10 mouse cellular contexts compared by ENCODE assay signal in genomic region chr1:193338363-193338995, GRCm38 (mm10). TPM values are rescaled to one million over a fixed set of nuclear protein-coding genes. Genes with fewer than 3 reads are reported as not detected.
DNase-seq lines count a peak whose midpoint lies in the region; ATAC-seq and TF ChIP-seq lines count a peak whose summit lies in the region.
"Had no signal": no experiment of that assay in that cellular context is flagged by ENCODE, and none has a peak within 500 bp of the region (broad histone marks: within the 10 kb centered on the region; RNA-seq: fewer than 3 reads in every experiment).

No protein-coding gene starts in this region.

- no peak for TF ChIP-seq CTCF in C2C12 (IDR thresholded peaks at IDR 0.05; ENCODE audit: control insufficient read depth, insufficient read depth, insufficient read length)

- DNase-seq in CD8-positive naive resting alpha-beta T cell, adult 2 months (ENCODE audit: low read depth in 2 of 2, low spot score in 2 of 2): peak; percentile 40 to 55
- no peak for DNase-seq in kidney, adult 8-10 months
- DNase-seq in embryo, embryonic 11 days: no peak
- DNase-seq in spleen, postnatal 10 days (ENCODE audit: low spot score in 2 of 2): no peak
- DNase-seq: gastrocnemius, postnatal 14 days; liver, embryonic 13.5 days had no signal

- peaks cover 20% of the 10 kb centered on the region for H3K4me1 ChIP-seq in hindbrain, embryonic 16.5 days (ENCODE audit: control insufficient read depth, insufficient read depth, low read depth, low read length)
- H3K4me1 ChIP-seq in neural tube, embryonic 14.5 days (ENCODE audit: control insufficient read depth, insufficient read depth, low read length): no peaks in the 10 kb centered on the region
- H3K4me1 ChIP-seq: liver, embryonic 13.5 days had no signal

- H3K27me3 ChIP-seq in C2C12 (ENCODE audit: control insufficient read depth, insufficient read depth, insufficient read length): no peaks in the 10 kb centered on the region
- H3K27me3 ChIP-seq in hindbrain, embryonic 16.5 days (replicated peaks; ENCODE audit: control insufficient read depth, insufficient read depth, low read length): no peaks in the 10 kb centered on the region
- no peaks in the 10 kb centered on the region for H3K27me3 ChIP-seq in neural tube, embryonic 14.5 days (ENCODE audit: control insufficient read depth, insufficient read depth, low read length)
- H3K27me3 ChIP-seq: liver, embryonic 13.5 days had no signal

- peak overlapping the region; percentile 1 for H3ac ChIP-seq in C2C12 (ENCODE audit: control insufficient read depth, insufficient read length, low read depth)

- no peaks in the 10 kb centered on the region for H3K79me2 ChIP-seq in C2C12 (ENCODE audit: control insufficient read depth, insufficient read depth)

- no peak overlapping the region for H3K4me2 ChIP-seq in hindbrain, embryonic 16.5 days (ENCODE audit: low read length)
- H3K4me2 ChIP-seq in neural tube, embryonic 14.5 days (ENCODE audit: low read depth, low read length): no peak overlapping the region
- H3K4me2 ChIP-seq: liver, embryonic 13.5 days had no signal

- 66% methylated on average over 9 of the region's 9 CpGs for WGBS in hindbrain, embryonic 16.5 days
- WGBS in neural tube, embryonic 14.5 days: 74% methylated on average over 9 of the region's 9 CpGs

- H3K9ac ChIP-seq in hindbrain, embryonic 16.5 days (ENCODE audit: low read depth, low read length): no peak overlapping the region
- H3K9ac ChIP-seq in neural tube, embryonic 14.5 days (replicated peaks; ENCODE audit: low read depth, low read length): 0 out of 2 replicates have a peak overlapping the region, but pooled peaks have one; percentile 21
- H3K9ac ChIP-seq: liver, embryonic 13.5 days had no signal

- no peaks in the 10 kb centered on the region for H3K79me3 ChIP-seq in C2C12 (ENCODE audit: low read depth)

- ATAC-seq in hindbrain, embryonic 16.5 days: peak; percentile 66
- peak; percentile 48; the same call in 1 of the 2 replicates for ATAC-seq in neural tube, embryonic 14.5 days (ENCODE audit: low read depth)
- ATAC-seq in erythroid progenitor cell, adult 5-6 weeks (replicated peaks; ENCODE audit: low FRiP score, poor library complexity, severe bottlenecking): no peak

- no peak overlapping the region for H3K4me3 ChIP-seq in C2C12 (ENCODE audit: insufficient read depth, poor library complexity, severe bottlenecking)
- H3K4me3 ChIP-seq in hindbrain, embryonic 16.5 days (ENCODE audit: low read length): no peak overlapping the region
- no peak overlapping the region for H3K4me3 ChIP-seq in neural tube, embryonic 14.5 days (ENCODE audit: low read depth, low read length)
- H3K4me3 ChIP-seq: liver, embryonic 13.5 days had no signal

- peak overlapping the region; percentile 26 for H3K27ac ChIP-seq in hindbrain, embryonic 16.5 days (ENCODE audit: low read depth, low read length)
- H3K27ac ChIP-seq in neural tube, embryonic 14.5 days (ENCODE audit: low read depth, low read length): peak overlapping the region; percentile 34
- H3K27ac ChIP-seq: liver, embryonic 13.5 days had no signal

- no peaks in the 10 kb centered on the region for H3K9me3 ChIP-seq in hindbrain, embryonic 16.5 days (ENCODE audit: control insufficient read depth, low read length)
- no peaks in the 10 kb centered on the region for H3K9me3 ChIP-seq in neural tube, embryonic 14.5 days (ENCODE audit: control insufficient read depth, low read length)
- H3K9me3 ChIP-seq: liver, embryonic 13.5 days had no signal

- peaks cover 10% of the 10 kb centered on the region for H3K36me3 ChIP-seq in C2C12 (ENCODE audit: control insufficient read depth, insufficient read depth)
- H3K36me3 ChIP-seq in hindbrain, embryonic 16.5 days (ENCODE audit: control insufficient read depth, insufficient read depth, low read length): no peaks in the 10 kb centered on the region
- H3K36me3 ChIP-seq in neural tube, embryonic 14.5 days (ENCODE audit: control insufficient read depth, insufficient read depth, low read length): no peaks in the 10 kb centered on the region
- H3K36me3 ChIP-seq: liver, embryonic 13.5 days had no signal

TF ChIP-seq in C2C12, 6 proteins besides CTCF, POLR2A, EP300 and RAD21:
- TF ChIP-seq MAX (IDR thresholded peaks at IDR 0.05): peak; percentile 2
- no peak for TF ChIP-seq FOSL1 (IDR thresholded peaks at IDR 0.05; ENCODE audit: insufficient read depth, low read length, poor library complexity, severe bottlenecking)
- TF ChIP-seq MYOG (IDR thresholded peaks at IDR 0.05; ENCODE audit: control insufficient read depth, extremely low read depth, insufficient read length): no peak
- no peak for TF ChIP-seq USF1 (IDR thresholded peaks at IDR 0.05; ENCODE audit: low read depth)
- peak; percentile 94 for TF ChIP-seq MYOD1 (IDR thresholded peaks at IDR 0.05; ENCODE audit: control insufficient read depth, insufficient read length, low read depth)
- TF ChIP-seq CEBPB (IDR thresholded peaks at IDR 0.05; ENCODE audit: low read depth): no peak

RNA-seq across cellular contexts. Expression of gene Camk1g, which starts 31.6 kb away (rescaled TPM):
- 1.2 TPM for polyA plus RNA-seq in C2C12 (2012; fragmentation: generic; extraction: Trizol)
- 44.2 and 44.6 TPM in 2 replicates for polyA plus RNA-seq in hindbrain, embryonic 16.5 days (2015; fragmentation: Nextera tagmentation; extraction: Ambion mirVana)
- polyA plus RNA-seq in neural tube, embryonic 14.5 days (2014; fragmentation: Nextera tagmentation; extraction: Ambion mirVana): 45.3 and 51.0 TPM in 2 replicates
- total RNA-seq in erythroid progenitor cell, adult 5-6 weeks (2015; ENCODE audit: low replicate concordance): not detected in 2 replicates
- not detected in 2 replicates for total RNA-seq in erythroid progenitor cell, adult 5-6 weeks (2017; ENCODE audit: low replicate concordance)

Comparison
In these comparisons a context has a peak if more than half of its experiments do, and no peak if none do; other contexts are left out.
1. DNase-seq: peak in CD8-positive naive resting alpha-beta T cell, adult 2 months (2 of 2); none in kidney, adult 8-10 months (0 of 2), embryo, embryonic 11 days (single experiment) and spleen, postnatal 10 days (0 of 2).
2. RNA of gene Camk1g, which starts 31.6 kb away (polyA plus RNA-seq): 45.3 to 51.0 TPM in neural tube, embryonic 14.5 days and 44.2 to 44.6 TPM in hindbrain, embryonic 16.5 days; 1.2 TPM in C2C12 (single experiment); every median in the first group is over 10 times any median in the second.